Mouse (Mus musculus): ENCODE results near the gene Cyp4a10. TPM values are rescaled to one million over a fixed set of nuclear protein-coding genes. Genes with fewer than 3 reads are reported as not detected.

Gene Cyp4a10
- polyA plus RNA-seq, 1 experiment: not detected

GRCm38 (mm10) chr4:115583036-115583435 lies 65.0 kb downstream of the Cyp4a10 start:
- Histone ChIP-seq H3K79me2 (ENCODE audit: control insufficient read depth, insufficient read depth) (no peaks in the 10 kb centered on the region), H3K27me3 (ENCODE audit: control insufficient read depth, insufficient read depth, insufficient read length) (no peaks in the 10 kb centered on the region), H3ac (ENCODE audit: control insufficient read depth, insufficient read length, low read depth) (no peak overlapping the region), H3K4me3 (ENCODE audit: insufficient read depth, poor library complexity, severe bottlenecking) (no peak overlapping the region), H3K36me3 (ENCODE audit: control insufficient read depth, insufficient read depth) (no peaks in the 10 kb centered on the region), H3K79me3 (ENCODE audit: low read depth) (no peaks in the 10 kb centered on the region)
- TF ChIP-seq USF1 (IDR thresholded peaks at IDR 0.05; ENCODE audit: low read depth) (no peak), MYOD1 (IDR thresholded peaks at IDR 0.05; ENCODE audit: control insufficient read depth, insufficient read length, low read depth) (no peak)

Other genes with a start within 250 kb of the Cyp4a10 start
- not detected for gene Cyp4a12a, start 219.2 kb upstream of the Cyp4a10 start, polyA plus RNA-seq (2012; fragmentation: generic; extraction: Trizol)
- gene Cyp4a12b, start 106.6 kb upstream of the Cyp4a10 start, polyA plus RNA-seq (2012; fragmentation: generic; extraction: Trizol): 0.07 TPM
- not detected for gene Cyp4a30b, start 65.7 kb upstream of the Cyp4a10 start, polyA plus RNA-seq (2012; fragmentation: generic; extraction: Trizol)
- not detected for gene Cyp4a14, start 22.1 kb upstream of the Cyp4a10 start, polyA plus RNA-seq (2012; fragmentation: generic; extraction: Trizol)
- gene Cyp4a31, start 45.4 kb downstream of the Cyp4a10 start, polyA plus RNA-seq (2012; fragmentation: generic; extraction: Trizol): not detected
- gene Cyp4a32, start 82.7 kb downstream of the Cyp4a10 start, polyA plus RNA-seq (2012; fragmentation: generic; extraction: Trizol): not detected
- not detected for gene Cyp4b1, start 129.5 kb downstream of the Cyp4a10 start, polyA plus RNA-seq (2012; fragmentation: generic; extraction: Trizol)
- 12.6 TPM for gene Efcab14, start 219.5 kb downstream of the Cyp4a10 start, polyA plus RNA-seq (2012; fragmentation: generic; extraction: Trizol)

Measured in C2C12 (cell line).